Mouse (Mus musculus) adrenal gland, postnatal 4 days (tissue): ENCODE data around the gene Helz. TPM values are rescaled to one million over a fixed set of nuclear protein-coding genes. Genes with fewer than 3 reads are reported as not detected.

Source experiments
- DNase-seq, 2 experiments: peaks; one replicate each; pipeline ENCODE4 v3.0.0; 2021 to 2022; ENCODE audit warnings: low spot score in 2 of 2, mixed read lengths in 2 of 2
- microRNA-seq: library from miRNA; unstranded; fragments of <30 nt; microRNA quantifications from one replicate; pipeline ENCODE4 v1.2.0, GENCODE M21; 2021
- total RNA-seq, 2 experiments: library from RNA; stranded (reverse); gene quantifications; 2 replicates each; pipeline ENCODE4 v1.2.3; 2021

The Helz gene
- total RNA-seq, 2 experiments from 2014 or later = 35.5 to 37.1 TPM

- DNase-seq = no peak
These were observed 168.7 kb downstream of the Helz start, which contains the start of gene Cacng1 for GRCm38 (mm10) chr11:107716332-107716938. Gene Cacng1, minus strand, starts transcription at chr11:107716522.

DNA sequence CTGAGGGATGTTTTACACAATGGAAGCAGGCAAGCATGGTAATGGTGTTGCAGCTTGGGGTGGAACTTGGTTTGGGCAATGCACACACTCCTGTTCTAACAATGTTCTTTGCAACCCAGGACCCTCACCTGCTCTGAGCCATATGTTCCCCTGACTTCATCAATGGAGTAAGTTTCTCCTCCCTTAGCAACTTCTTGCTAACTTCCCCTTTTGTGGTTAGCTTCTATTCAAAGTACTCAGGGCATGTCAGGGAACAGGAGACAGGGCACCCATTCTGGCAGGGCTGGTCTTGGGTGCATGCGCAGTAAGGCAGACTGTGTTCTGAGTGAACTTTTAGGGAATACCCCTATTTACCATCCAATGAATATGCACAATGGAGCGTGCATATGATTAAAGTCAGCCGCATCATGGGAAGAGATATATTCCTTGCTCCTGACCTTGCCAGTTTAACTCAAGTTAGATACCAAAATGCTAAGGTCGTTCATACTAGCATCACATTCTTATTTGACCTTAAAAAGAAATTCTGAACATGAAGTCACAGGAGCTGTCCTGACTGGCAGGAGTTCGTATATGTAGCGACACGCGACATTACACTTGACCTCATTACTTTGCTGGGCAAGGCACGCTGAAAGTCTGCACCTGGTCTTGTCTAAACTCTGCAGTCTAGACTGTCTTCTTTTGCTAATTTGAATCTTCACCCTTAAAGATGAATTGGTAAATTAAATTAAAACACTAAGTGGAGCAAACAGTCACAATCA, 172.7 kb downstream of the Helz start:
- no peak for DNase-seq

DNA sequence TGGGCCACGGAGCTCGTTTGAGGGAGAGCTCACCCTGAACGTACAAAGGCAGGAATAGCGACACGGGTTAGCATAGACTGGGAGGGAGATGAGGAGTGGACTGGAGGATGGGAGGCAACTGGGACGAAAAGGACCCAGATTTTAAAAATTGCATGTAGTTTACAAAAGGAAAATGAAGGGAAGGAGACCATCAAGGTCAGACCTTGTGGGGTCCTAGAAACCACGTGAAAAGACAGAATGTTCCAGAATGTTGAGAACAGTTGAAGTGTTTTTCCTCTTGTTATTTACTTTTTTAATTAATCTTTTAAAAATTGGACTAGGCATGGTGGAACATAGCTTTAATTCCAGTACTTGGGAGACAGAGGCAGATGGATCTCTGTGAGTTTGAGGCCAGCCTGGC, 173.3 kb downstream of the Helz start:
- DNase-seq = no peak

GRCm38 (mm10) chr11:107724603-107725002, 176.9 kb downstream of the Helz start:
- DNase-seq = no peak

DNA sequence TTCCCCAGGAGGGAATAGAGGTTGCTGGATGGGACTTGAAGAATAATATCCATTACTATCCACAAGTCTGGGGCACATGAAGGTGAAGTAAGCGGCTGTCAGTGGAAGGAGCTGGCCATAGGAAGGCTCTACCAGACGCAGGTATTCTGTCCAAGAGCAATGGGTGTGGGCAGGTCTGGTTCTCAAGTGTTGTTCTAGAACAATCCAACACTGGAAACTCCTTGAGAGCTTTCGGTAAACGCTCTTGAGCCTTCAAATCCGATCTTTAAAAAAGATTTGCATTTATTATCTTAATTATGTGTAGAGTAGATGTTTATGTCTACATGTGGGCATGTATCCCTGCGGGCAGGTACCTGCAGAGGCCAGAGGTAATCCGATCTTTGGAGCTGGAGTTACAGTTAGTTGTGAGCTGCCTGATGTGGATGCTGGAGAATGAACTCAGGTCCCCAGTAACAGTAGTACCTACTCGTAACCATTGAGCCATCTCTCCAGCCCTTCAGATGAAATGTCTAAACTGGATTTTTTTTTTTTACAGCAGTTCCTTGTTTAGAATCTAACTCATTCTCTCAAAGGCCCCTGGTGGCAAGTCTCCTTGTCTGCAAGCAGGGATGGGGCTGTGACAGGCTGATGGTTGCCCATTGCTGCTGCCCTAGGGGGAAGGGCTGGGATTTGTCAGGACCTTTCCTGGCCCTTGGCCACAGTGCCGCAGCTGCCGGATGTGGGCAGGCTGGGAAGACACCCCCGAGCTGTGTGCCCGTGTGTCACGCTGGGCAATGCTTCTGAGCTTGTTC, 180.5 kb downstream of the Helz start:
- DNase-seq = no peak

DNA sequence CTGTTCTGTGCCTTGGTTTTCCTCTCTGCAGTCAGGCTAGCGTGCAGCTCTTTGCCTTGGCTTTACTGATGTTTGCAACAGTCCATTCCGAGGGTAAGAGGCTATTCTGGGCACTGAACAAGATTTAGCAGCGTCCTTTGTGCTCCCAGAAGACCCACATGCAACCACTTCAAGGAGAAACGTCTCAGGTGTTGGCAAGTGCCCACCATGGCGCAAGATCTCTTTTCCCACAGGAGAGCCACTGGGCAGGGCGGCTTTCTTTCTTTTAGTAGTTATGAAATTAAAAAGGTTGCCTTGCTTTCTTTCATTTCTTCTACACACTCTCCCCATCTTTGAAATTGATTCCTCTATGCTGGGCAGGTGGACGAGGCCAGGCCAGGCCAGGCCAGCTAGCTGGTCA, 181.4 kb downstream of the Helz start:
- no peak for DNase-seq

DNA sequence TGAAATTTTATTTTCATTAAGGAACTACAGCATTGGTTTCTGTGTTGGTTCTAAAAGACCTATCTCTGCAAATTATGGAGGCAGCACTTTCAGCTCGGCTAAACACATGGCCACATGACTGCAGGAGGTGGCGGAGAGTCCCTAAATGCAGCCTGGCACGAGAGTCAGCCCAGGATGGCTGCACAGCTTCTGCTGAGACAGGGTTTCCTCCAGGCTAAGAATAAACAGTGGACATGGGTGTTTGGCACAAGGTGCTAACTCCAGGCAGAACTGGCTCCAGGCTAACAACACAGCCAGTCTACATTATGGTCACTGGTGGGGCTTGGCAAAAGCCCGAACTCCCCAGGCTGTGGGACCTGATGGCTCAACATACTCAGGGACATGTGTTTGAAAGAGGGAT, 183.2 kb downstream of the Helz start:
- DNase-seq = no peak

GRCm38 (mm10) chr11:107731498-107731897, 183.8 kb downstream of the Helz start:
- no peak for DNase-seq

- DNase-seq = no peak
These were observed 186.4 kb downstream of the Helz start for GRCm38 (mm10) chr11:107734133-107734532.

DNA sequence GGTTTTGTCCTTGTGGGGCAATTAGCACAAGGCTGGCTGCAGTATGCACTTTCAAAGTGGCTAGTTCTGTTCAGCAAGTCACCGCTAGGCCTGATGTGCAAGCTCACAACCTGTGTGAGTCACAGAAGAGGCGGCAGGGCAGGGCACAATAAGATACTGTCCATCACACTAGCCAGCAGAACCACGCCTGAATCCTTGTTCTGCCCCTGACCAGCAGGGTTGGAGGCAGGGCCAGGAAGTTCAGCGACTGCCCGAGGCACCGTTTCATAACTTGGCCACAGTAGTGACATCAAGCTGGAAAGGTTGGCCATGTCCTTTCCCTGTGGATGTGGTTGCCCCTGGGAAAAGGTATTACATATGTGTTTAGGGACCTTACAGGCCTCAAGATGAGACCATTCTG, 190.2 kb downstream of the Helz start:
- no peak for DNase-seq

GRCm38 (mm10) chr11:107738418-107739099, 190.8 kb downstream of the Helz start:
- DNase-seq = no peak

DNA sequence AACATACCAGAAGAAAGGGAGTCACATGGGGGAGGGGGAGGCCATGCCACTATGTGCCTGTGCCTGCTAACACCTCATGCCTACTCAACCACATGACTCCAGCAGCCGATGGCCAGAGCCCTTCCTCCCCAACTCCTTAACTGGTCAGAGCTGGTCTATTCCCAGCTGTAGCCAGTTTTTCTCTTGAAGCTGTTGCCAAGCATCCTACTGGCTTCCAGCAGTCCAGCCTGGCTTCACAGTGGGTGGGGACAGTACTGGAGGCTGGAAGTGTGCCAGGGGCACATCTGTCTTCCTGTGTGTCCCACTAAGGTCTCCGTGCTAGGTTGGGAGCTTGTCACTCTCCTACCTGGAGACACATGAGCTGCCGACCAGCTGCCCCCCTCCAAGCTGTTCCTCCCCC, 195.4 kb downstream of the Helz start:
- DNase-seq = no peak

Small RNA genes lying within 50 kb of the gene (microRNA-seq; reads per million reads assigned to microRNA genes)
- gene Mir6932 = 0.79 reads per million

Other genes with a start within 250 kb of the Helz start
- 10 to 100 TPM; 23.2 to 24.7 TPM for gene Pitpnc1, start 77.2 kb upstream of the Helz start, total RNA-seq
- gene Psmd12, start 68.4 kb upstream of the Helz start, total RNA-seq = 10 to 100 TPM; 82.7 to 89.0 TPM
- gene Cacng1, start 168.6 kb downstream of the Helz start, total RNA-seq = 10 to 100 TPM in 1 of 2 experiments, 1 to 10 TPM in 1; 2.4 to 11.1 TPM
- 10 to 100 TPM in 1 of 2 experiments, 1 to 10 TPM in 1; 8.9 to 12.1 TPM for gene Cacng4, start 246.6 kb downstream of the Helz start, total RNA-seq